ENCODE assay signal across 8 mouse cellular contexts in genomic region chr13:12196012-12196411, GRCm38 (mm10).
DNase-seq lines count a peak whose midpoint lies in the region; ATAC-seq lines count a peak whose summit lies in the region.

No protein-coding gene starts in this region.

- no peak overlapping the region for H3K4me2 ChIP-seq in kidney, embryonic 14.5 days (replicated peaks; ENCODE audit: low read depth, low read length)
- H3K4me2 ChIP-seq in heart, embryonic 15.5 days: no peak overlapping the region

- DNase-seq in kidney, adult 11 months: peak; percentile 10
- DNase-seq in adipocyte (ENCODE audit: low spot score): peak; percentile 59
- peak; percentile 73 for DNase-seq in cerebellum, adult 11 months
- DNase-seq in urinary bladder, postnatal 14 days (ENCODE audit: low spot score): no peak
- DNase-seq in spleen, adult 18-20 months: no peak
- DNase-seq in urinary bladder, postnatal 10 days (ENCODE audit: low spot score): no peak

- H3K9ac ChIP-seq in kidney, embryonic 14.5 days (ENCODE audit: low read depth, low read length): no peak overlapping the region
- H3K9ac ChIP-seq in heart, embryonic 15.5 days: no peak overlapping the region

- no peaks in the 10 kb centered on the region for H3K4me1 ChIP-seq in kidney, embryonic 14.5 days (ENCODE audit: control insufficient read depth, insufficient read depth, low read length)
- H3K4me1 ChIP-seq in heart, embryonic 15.5 days (replicated peaks): peaks cover 23% of the 10 kb centered on the region

- H3K27ac ChIP-seq in kidney, embryonic 14.5 days (ENCODE audit: low read depth, low read length): no peak overlapping the region
- H3K27ac ChIP-seq in heart, embryonic 15.5 days: peak overlapping the region; percentile 95

- WGBS in kidney, embryonic 14.5 days: 99% methylated on average over 3 of the region's 3 CpGs
- WGBS in heart, embryonic 15.5 days: 60% methylated on average over 3 of the region's 3 CpGs

- no peak for ATAC-seq in kidney, embryonic 14.5 days (ENCODE audit: low FRiP score, low TSS enrichment)
- peak; percentile 83 for ATAC-seq in heart, embryonic 15.5 days (replicated peaks; ENCODE audit: insufficient number of reproducible peaks, insufficient read depth, low FRiP score, low read depth)

- H3K36me3 ChIP-seq in kidney, embryonic 14.5 days (ENCODE audit: control insufficient read depth, insufficient read depth, low read length): peaks cover 37% of the 10 kb centered on the region
- H3K36me3 ChIP-seq in heart, embryonic 15.5 days: peaks cover 47% of the 10 kb centered on the region

- no peak overlapping the region for H3K4me3 ChIP-seq in kidney, embryonic 14.5 days (ENCODE audit: low read length)
- no peak overlapping the region for H3K4me3 ChIP-seq in heart, embryonic 15.5 days

- no peaks in the 10 kb centered on the region for H3K27me3 ChIP-seq in kidney, embryonic 14.5 days (ENCODE audit: control insufficient read depth, insufficient read depth, low read length)
- H3K27me3 ChIP-seq in heart, embryonic 15.5 days: no peaks in the 10 kb centered on the region

- no peaks in the 10 kb centered on the region for H3K9me3 ChIP-seq in kidney, embryonic 14.5 days (ENCODE audit: control insufficient read depth, low read length)
- H3K9me3 ChIP-seq in heart, embryonic 15.5 days (replicated peaks): no peaks in the 10 kb centered on the region

Comparison
In these comparisons a context has a peak if more than half of its experiments do, and no peak if none do; other contexts are left out.
1. DNase-seq: peak in kidney, adult 11 months (single experiment), adipocyte (single experiment) and cerebellum, adult 11 months (single experiment); none in urinary bladder, postnatal 14 days (single experiment), spleen, adult 18-20 months (0 of 2) and urinary bladder, postnatal 10 days (single experiment).